Mouse (Mus musculus): ENCODE measurements at regions not wholly inside any gene's neighbourhood (a gene's known extent, or its start where the extent isn't known, plus 50 kb on each side); places are given as distances from the start of the nearest gene placed in this dataset.

DNA sequence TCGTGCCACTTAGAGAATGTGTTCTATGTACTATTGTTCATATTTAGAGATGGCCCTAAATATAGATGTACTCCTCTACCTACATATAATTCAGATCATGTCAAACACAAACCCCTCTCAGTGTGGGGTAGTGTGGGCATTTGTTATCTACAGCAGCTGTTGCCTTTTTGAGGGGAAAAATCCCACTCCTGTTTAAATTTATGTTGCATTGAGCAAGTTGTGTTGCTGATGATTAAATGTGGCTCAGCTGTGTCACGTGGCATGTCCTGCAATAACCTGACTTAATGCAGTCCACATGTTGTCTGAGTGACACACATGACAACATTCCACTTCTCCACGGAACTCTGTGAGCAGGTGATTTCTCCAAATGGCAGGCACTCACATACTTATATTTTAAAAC lies 141.7 kb upstream of the Zeb2 start:
- ATAC-seq (replicated peaks; ENCODE audit: low FRiP score, low TSS enrichment, low read depth): no peak
- Histone ChIP-seq H3K4me3 (ENCODE audit: low read depth, low read length) (no peak overlapping the region), H3K9me3 (ENCODE audit: control insufficient read depth, low read length) (no peaks in the 10 kb centered on the region), H3K4me1 (replicated peaks; ENCODE audit: control insufficient read depth, insufficient read depth, low read length) (no peaks in the 10 kb centered on the region), H3K4me2 (ENCODE audit: low read length) (no peak overlapping the region), H3K27ac (ENCODE audit: low read depth) (no peak overlapping the region), H3K27me3 (replicated peaks; ENCODE audit: control insufficient read depth, insufficient read depth, low read length) (no peaks in the 10 kb centered on the region), H3K9ac (ENCODE audit: low read length) (no peak overlapping the region), H3K36me3 (ENCODE audit: control insufficient read depth, insufficient read depth, low read length) (no peaks in the 10 kb centered on the region)
- WGBS: 64% methylated on average over 3 of the region's 3 CpGs
- no peak for DNase-seq (ENCODE audit: low spot score)

DNA sequence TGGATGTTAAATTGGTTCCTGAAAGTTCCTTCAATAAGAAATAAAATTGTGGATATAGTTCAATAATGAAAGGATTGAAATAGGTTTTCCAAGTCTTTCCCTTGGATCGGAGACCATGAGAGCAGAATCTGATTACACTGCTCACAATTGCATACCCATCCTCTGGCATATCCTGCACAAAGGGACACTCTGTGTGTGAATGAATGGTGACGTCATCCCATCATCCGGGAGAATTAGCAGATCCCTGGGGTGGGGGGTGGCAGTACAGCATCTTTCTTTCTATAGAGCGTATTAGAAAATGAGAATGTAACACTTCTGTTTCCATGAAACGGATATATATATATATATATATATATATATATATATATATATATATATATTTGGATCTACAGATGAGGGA lies 139.2 kb upstream of the Zeb2 start:
- no peak overlapping the region for H3K4me3 ChIP-seq (ENCODE audit: low read depth, low read length)
- no peaks in the 10 kb centered on the region for H3K9me3 ChIP-seq (ENCODE audit: control insufficient read depth, low read length)
- no peak overlapping the region for H3K4me2 ChIP-seq (ENCODE audit: low read length)
- no peaks in the 10 kb centered on the region for H3K4me1 ChIP-seq (replicated peaks; ENCODE audit: control insufficient read depth, insufficient read depth, low read length)
- ATAC-seq (replicated peaks; ENCODE audit: low FRiP score, low TSS enrichment, low read depth) (no peak), DNase-seq (ENCODE audit: low spot score) (no peak)
- H3K27ac ChIP-seq (ENCODE audit: low read depth): no peak overlapping the region
- H3K36me3 ChIP-seq (ENCODE audit: control insufficient read depth, insufficient read depth, low read length): no peaks in the 10 kb centered on the region
- no peak overlapping the region for H3K9ac ChIP-seq (ENCODE audit: low read length)
- H3K27me3 ChIP-seq (replicated peaks; ENCODE audit: control insufficient read depth, insufficient read depth, low read length): no peaks in the 10 kb centered on the region
- WGBS: 81% methylated on average over 5 of the region's 5 CpGs

DNA sequence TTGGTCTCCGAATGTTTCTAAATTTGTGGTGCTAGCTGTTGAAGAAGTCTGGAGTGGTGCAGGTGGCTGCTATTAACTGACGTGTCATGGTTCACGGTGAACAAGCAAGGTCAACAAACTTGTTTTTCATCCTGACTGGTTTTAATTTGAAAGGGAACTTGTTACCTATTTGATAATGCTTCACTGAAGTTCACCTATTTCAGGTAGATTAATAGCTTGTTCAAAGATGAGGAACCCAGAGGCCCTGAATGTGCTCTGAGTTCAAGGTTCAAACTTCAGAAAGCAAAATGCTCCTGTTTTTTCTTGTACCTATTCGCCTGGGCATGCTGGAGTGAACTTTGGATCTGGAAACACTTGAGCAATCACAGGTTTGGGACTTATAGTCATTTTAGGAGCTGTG lies 136.7 kb upstream of the Zeb2 start:
- Histone ChIP-seq H3K27ac (ENCODE audit: low read depth) (no peak overlapping the region), H3K36me3 (ENCODE audit: control insufficient read depth, insufficient read depth, low read length) (no peaks in the 10 kb centered on the region), H3K27me3 (replicated peaks; ENCODE audit: control insufficient read depth, insufficient read depth, low read length) (no peaks in the 10 kb centered on the region), H3K4me3 (ENCODE audit: low read depth, low read length) (no peak overlapping the region), H3K9ac (ENCODE audit: low read length) (no peak overlapping the region), H3K4me2 (ENCODE audit: low read length) (no peak overlapping the region), H3K4me1 (replicated peaks; ENCODE audit: control insufficient read depth, insufficient read depth, low read length) (no peaks in the 10 kb centered on the region), H3K9me3 (ENCODE audit: control insufficient read depth, low read length) (no peaks in the 10 kb centered on the region)
- DNase-seq (ENCODE audit: low spot score) (no peak), ATAC-seq (replicated peaks; ENCODE audit: low FRiP score, low TSS enrichment, low read depth) (no peak)
- WGBS: 64% methylated on average over 4 of the region's 4 CpGs

DNA sequence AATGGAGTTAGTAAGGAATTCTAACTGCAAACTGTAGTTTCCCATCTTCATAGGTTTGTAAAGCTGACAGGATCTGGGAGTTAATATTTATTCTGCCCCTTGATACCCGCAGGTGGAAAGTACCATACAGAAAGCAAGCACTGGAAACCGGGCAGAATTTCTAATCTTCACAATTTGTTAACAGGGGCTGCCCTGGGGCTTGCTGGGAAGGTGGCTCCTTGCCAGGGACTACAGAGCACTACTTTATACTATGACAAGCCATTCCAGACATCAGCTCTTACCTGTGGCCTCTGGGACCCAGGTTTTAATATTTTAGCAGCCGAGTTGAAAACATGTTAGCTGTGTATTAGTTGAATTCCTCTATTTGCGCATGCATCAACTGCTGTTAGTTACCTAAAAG lies 135.1 kb upstream of the Zeb2 start:
- Histone ChIP-seq H3K36me3 (ENCODE audit: control insufficient read depth, insufficient read depth, low read length) (no peaks in the 10 kb centered on the region), H3K4me1 (replicated peaks; ENCODE audit: control insufficient read depth, insufficient read depth, low read length) (no peaks in the 10 kb centered on the region), H3K9ac (ENCODE audit: low read length) (no peak overlapping the region), H3K27me3 (replicated peaks; ENCODE audit: control insufficient read depth, insufficient read depth, low read length) (no peaks in the 10 kb centered on the region), H3K27ac (ENCODE audit: low read depth) (no peak overlapping the region), H3K9me3 (ENCODE audit: control insufficient read depth, low read length) (no peaks in the 10 kb centered on the region), H3K4me3 (ENCODE audit: low read depth, low read length) (no peak overlapping the region), H3K4me2 (ENCODE audit: low read length) (no peak overlapping the region)
- DNase-seq (ENCODE audit: low spot score): no peak
- 74% methylated on average over 4 of the region's 4 CpGs for WGBS
- no peak for ATAC-seq (replicated peaks; ENCODE audit: low FRiP score, low TSS enrichment, low read depth)

DNA sequence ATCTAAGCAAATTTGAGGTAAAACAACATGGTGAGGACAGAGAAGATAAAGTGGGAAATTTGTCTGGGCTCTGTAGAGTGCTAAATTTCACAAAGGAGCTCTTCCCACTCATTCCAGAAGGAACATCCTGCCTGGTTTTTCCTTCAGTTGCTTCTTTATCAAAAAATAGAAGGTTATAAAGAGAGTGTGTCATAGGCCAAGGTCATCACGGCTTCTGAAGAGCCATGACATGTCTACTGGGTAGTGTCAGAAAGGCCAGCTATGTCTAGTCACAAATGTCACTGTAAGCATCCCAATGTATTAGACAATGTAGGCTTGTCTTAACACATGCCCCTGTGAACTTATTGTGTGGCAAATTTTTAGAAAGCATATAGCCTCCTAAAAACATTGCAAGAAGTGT lies 132.5 kb upstream of the Zeb2 start:
- Histone ChIP-seq H3K27me3 (replicated peaks; ENCODE audit: control insufficient read depth, insufficient read depth, low read length) (no peaks in the 10 kb centered on the region), H3K4me2 (ENCODE audit: low read length) (no peak overlapping the region), H3K36me3 (ENCODE audit: control insufficient read depth, insufficient read depth, low read length) (no peaks in the 10 kb centered on the region), H3K4me3 (ENCODE audit: low read depth, low read length) (no peak overlapping the region), H3K4me1 (replicated peaks; ENCODE audit: control insufficient read depth, insufficient read depth, low read length) (no peaks in the 10 kb centered on the region), H3K27ac (ENCODE audit: low read depth) (no peak overlapping the region), H3K9me3 (ENCODE audit: control insufficient read depth, low read length) (no peaks in the 10 kb centered on the region), H3K9ac (ENCODE audit: low read length) (no peak overlapping the region)
- ATAC-seq (replicated peaks; ENCODE audit: low FRiP score, low TSS enrichment, low read depth) (no peak), DNase-seq (ENCODE audit: low spot score) (no peak)
- WGBS: 65% methylated on average over 1 of the region's 1 CpGs

DNA sequence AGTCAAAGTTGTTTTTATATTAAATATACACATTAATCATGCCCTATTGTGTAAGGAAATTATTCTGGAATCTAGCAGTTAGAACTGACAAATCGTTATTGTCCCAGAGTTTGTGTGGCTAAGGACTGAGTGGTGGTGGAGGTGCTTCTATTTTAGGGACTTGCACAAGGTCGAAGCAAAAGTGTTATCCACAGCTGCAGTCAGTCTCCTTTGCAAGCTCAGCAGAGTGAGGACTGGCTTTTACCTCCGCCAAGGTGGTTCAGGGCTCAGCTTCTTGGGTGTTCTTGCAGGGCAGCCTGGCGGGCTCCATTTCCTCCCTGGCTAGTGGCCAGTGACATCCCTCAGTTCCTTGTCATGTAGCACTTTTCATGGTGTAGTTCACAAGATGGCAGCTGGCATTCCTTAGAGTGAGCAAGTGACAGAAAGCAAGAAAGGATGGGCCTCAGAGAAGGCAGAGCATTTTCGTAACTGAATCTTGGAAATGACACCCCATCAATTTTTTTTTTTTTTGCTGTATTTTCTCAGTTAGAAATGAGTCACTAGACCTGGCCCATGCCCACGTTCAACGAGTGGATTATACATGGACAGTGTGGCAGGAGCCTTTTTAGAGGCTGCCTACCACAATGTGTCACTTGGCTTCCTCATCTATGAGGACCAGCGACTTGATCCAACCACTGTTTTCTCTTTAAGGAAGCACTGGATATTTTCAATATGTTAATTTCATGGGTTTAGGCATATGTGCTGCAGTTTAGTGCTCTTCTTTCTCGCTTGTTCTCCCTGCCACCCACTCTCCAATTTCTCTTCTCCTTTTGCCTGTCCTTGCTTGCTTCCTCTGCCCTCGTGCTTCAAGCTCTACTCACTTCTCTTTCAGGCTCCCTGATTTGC lies 129.1 kb upstream of the Zeb2 start:
- 72% methylated on average over 10 of the region's 10 CpGs for WGBS
- no peak for ATAC-seq (replicated peaks; ENCODE audit: low FRiP score, low TSS enrichment, low read depth)
- no peak overlapping the region for H3K27ac ChIP-seq (ENCODE audit: low read depth)

DNA sequence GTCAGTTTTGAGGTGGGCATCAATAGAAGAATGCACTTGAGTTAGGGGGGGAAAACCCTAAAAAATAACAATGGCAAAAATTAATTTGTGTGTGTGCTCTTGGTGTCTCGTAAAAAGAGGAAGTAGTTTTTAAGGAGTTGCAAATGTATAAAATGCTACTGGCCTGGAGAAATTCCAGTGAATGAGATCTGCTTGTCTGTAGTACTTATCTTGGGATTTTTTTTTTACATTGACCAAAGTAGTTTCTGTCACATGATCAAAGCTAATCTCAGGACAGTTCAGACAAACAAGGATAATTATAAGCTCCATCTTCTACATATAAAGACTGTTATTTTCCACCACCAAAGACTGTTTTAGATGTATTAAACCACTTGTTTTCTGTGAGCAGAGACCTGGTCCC lies 128.3 kb upstream of the Zeb2 start:
- DNase-seq (ENCODE audit: low spot score) (no peak), ATAC-seq (replicated peaks; ENCODE audit: low FRiP score, low TSS enrichment, low read depth) (no peak)
- H3K9me3 ChIP-seq (ENCODE audit: control insufficient read depth, low read length): no peaks in the 10 kb centered on the region
- no peak overlapping the region for H3K4me3 ChIP-seq (ENCODE audit: low read depth, low read length)
- H3K4me2 ChIP-seq (ENCODE audit: low read length): no peak overlapping the region
- no peaks in the 10 kb centered on the region for H3K27me3 ChIP-seq (replicated peaks; ENCODE audit: control insufficient read depth, insufficient read depth, low read length)
- no peak overlapping the region for H3K27ac ChIP-seq (ENCODE audit: low read depth)
- 66% methylated on average over 1 of the region's 1 CpGs for WGBS
- H3K9ac ChIP-seq (ENCODE audit: low read length): no peak overlapping the region
- H3K4me1 ChIP-seq (replicated peaks; ENCODE audit: control insufficient read depth, insufficient read depth, low read length): no peaks in the 10 kb centered on the region
- H3K36me3 ChIP-seq (ENCODE audit: control insufficient read depth, insufficient read depth, low read length): no peaks in the 10 kb centered on the region

More for the DNA sequence above, 129.1 kb upstream of the Zeb2 start:
- Histone ChIP-seq H3K4me2 (ENCODE audit: low read length) (no peak overlapping the region), H3K27me3 (replicated peaks; ENCODE audit: control insufficient read depth, insufficient read depth, low read length) (no peaks in the 10 kb centered on the region), H3K4me3 (ENCODE audit: low read depth, low read length) (no peak overlapping the region), H3K9me3 (ENCODE audit: control insufficient read depth, low read length) (no peaks in the 10 kb centered on the region), H3K4me1 (replicated peaks; ENCODE audit: control insufficient read depth, insufficient read depth, low read length) (no peaks in the 10 kb centered on the region), H3K36me3 (ENCODE audit: control insufficient read depth, insufficient read depth, low read length) (no peaks in the 10 kb centered on the region), H3K9ac (ENCODE audit: low read length) (no peak overlapping the region)
- no peak for DNase-seq (ENCODE audit: low spot score)

DNA sequence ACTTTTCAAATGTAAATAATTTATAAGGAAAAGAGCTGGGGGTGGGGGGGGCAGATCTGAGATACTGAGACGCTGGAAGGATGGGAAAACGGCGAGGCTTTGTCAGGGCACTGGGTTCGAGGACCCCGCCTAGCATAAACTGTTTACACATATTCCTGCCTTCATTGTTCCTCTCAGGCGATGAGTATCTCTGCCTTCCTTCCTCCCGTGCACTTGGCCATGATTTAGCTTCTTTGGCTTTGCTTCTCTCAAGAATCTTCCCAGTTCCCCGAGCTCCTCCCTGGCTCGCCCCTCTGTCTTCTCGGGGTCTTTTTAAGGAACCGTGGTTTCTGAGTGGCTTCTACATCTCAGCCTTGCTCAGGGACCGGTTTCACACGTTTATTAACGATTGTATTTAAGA lies 127.3 kb upstream of the Zeb2 start:
- Histone ChIP-seq H3K36me3 (ENCODE audit: control insufficient read depth, insufficient read depth, low read length) (no peaks in the 10 kb centered on the region), H3K9ac (ENCODE audit: low read length) (no peak overlapping the region), H3K9me3 (ENCODE audit: control insufficient read depth, low read length) (no peaks in the 10 kb centered on the region), H3K27me3 (replicated peaks; ENCODE audit: control insufficient read depth, insufficient read depth, low read length) (no peaks in the 10 kb centered on the region), H3K27ac (ENCODE audit: low read depth) (no peak overlapping the region), H3K4me2 (ENCODE audit: low read length) (no peak overlapping the region), H3K4me3 (ENCODE audit: low read depth, low read length) (no peak overlapping the region), H3K4me1 (replicated peaks; ENCODE audit: control insufficient read depth, insufficient read depth, low read length) (peaks cover 3% of the 10 kb centered on the region; the same call in 1 of the 2 replicates)
- no peak for DNase-seq (ENCODE audit: low spot score)
- no peak for ATAC-seq (replicated peaks; ENCODE audit: low FRiP score, low TSS enrichment, low read depth)
- 82% methylated on average over 14 of the region's 14 CpGs for WGBS

All from intestine, embryonic 14.5 days (tissue).